In genomic region chr19:31714900-31715299, GRCm38 (mm10) we compare ENCODE assay signal across 20 mouse cellular contexts. TPM values are rescaled to one million over a fixed set of nuclear protein-coding genes. Genes with fewer than 3 reads are reported as not detected.
DNase-seq lines count a peak whose midpoint lies in the region; ATAC-seq and TF ChIP-seq lines count a peak whose summit lies in the region.
"Had no signal": no experiment of that assay in that cellular context is flagged by ENCODE, and none has a peak within 500 bp of the region (broad histone marks: within the 10 kb centered on the region; RNA-seq: fewer than 3 reads in every experiment).

No protein-coding gene starts in this region.

- H3K79me2 ChIP-seq in heart, adult 2 months (replicated peaks; ENCODE audit: control insufficient read depth, insufficient read depth, low read length), result no peaks in the 10 kb centered on the region
- H3K79me2 ChIP-seq in liver, adult 2 months (ENCODE audit: control insufficient read depth, insufficient read depth, low read length), result no peaks in the 10 kb centered on the region

- no peaks in the 10 kb centered on the region for H3K9me3 ChIP-seq in kidney, embryonic 16.5 days (ENCODE audit: low read length)
- no peaks in the 10 kb centered on the region for H3K9me3 ChIP-seq in liver, embryonic 12.5 days (replicated peaks)
- H3K9me3 ChIP-seq: embryonic facial prominence, embryonic 15.5 days; hindbrain, embryonic 12.5 days; liver, embryonic 13.5 days; lung, embryonic 15.5 days; megakaryocyte, embryonic 14.5 days; midbrain, embryonic 13.5 days had no signal

- ATAC-seq in kidney, embryonic 16.5 days (ENCODE audit: low FRiP score, low TSS enrichment), result no peak
- no peak for ATAC-seq in liver, embryonic 12.5 days
- ATAC-seq: forebrain, embryonic 14.5 days; inflammation-experienced regulatory T-cells, adult 6 months; midbrain, embryonic 13.5 days had no signal

- H3K27ac ChIP-seq in heart, adult 2 months, result peak overlapping the region; percentile 45
- peak overlapping the region; percentile 26; the same call in 1 of the 2 replicates for H3K27ac ChIP-seq in kidney, adult 2 months (ENCODE audit: insufficient read depth, low read depth, low read length)
- no peak overlapping the region for H3K27ac ChIP-seq in kidney, embryonic 16.5 days (ENCODE audit: low read length)
- peak overlapping the region; percentile 60 for H3K27ac ChIP-seq in liver, adult 2 months (replicated peaks; ENCODE audit: insufficient read depth, low read depth, low read length)
- H3K27ac ChIP-seq in liver, embryonic 12.5 days, result no peak overlapping the region
- H3K27ac ChIP-seq: embryonic facial prominence, embryonic 15.5 days; hindbrain, embryonic 12.5 days; kidney, postnatal 0 days; liver, embryonic 13.5 days; lung, embryonic 15.5 days; midbrain, embryonic 13.5 days had no signal

- TF ChIP-seq EP300 in heart, adult 2 months (IDR thresholded peaks at IDR 0.05; ENCODE audit: insufficient read depth, low read depth, low read length), result no peak

- no peak for DNase-seq in heart, adult 2 months
- DNase-seq in heart, postnatal 14 days, result no peak
- DNase-seq in kidney, adult 2 months, result peak; percentile 17
- peak; percentile 23 for DNase-seq in liver, adult 2 months (ENCODE audit: extremely low read depth, low read depth, low spot score)
- peak; percentile 22 for DNase-seq in lung, postnatal 14 days
- no peak for DNase-seq in left cerebral cortex, postnatal 25 days (ENCODE audit: low spot score in 2 of 2)
- DNase-seq: adrenal gland, postnatal 25 days; cerebellum, adult 8-10 months; liver, embryonic 13.5 days; right cerebral cortex, postnatal 14 days had no signal

- no peak overlapping the region for H3K9ac ChIP-seq in heart, adult 2 months (ENCODE audit: low read depth, low read length)
- no peak overlapping the region for H3K9ac ChIP-seq in kidney, embryonic 16.5 days (replicated peaks; ENCODE audit: low read length)
- no peak overlapping the region for H3K9ac ChIP-seq in liver, adult 2 months (ENCODE audit: low read depth, low read length)
- no peak overlapping the region for H3K9ac ChIP-seq in liver, embryonic 12.5 days
- H3K9ac ChIP-seq: embryonic facial prominence, embryonic 15.5 days; hindbrain, embryonic 12.5 days; liver, embryonic 13.5 days; lung, embryonic 15.5 days; midbrain, embryonic 13.5 days had no signal

- TF ChIP-seq CTCF in heart, adult 2 months (IDR thresholded peaks at IDR 0.05), result peak; percentile 47
- TF ChIP-seq CTCF in kidney, adult 2 months (conservative IDR thresholded peaks at IDR 0.05; ENCODE audit: insufficient read depth, insufficient read length, low read depth, low read length), result no peak
- peak; percentile 19; the same call in 1 of the 2 replicates for TF ChIP-seq CTCF in liver, adult 2 months (IDR thresholded peaks at IDR 0.05; ENCODE audit: low read depth, low read length)

- H3K36me3 ChIP-seq in heart, adult 2 months (ENCODE audit: control insufficient read depth, insufficient read depth, low read length), result no peaks in the 10 kb centered on the region
- no peaks in the 10 kb centered on the region for H3K36me3 ChIP-seq in kidney, adult 2 months (ENCODE audit: control insufficient read depth, insufficient read depth, low read length)
- no peaks in the 10 kb centered on the region for H3K36me3 ChIP-seq in kidney, embryonic 16.5 days (ENCODE audit: insufficient read depth, low read length)
- H3K36me3 ChIP-seq in liver, adult 2 months (ENCODE audit: control insufficient read depth, insufficient read depth, low read length), result no peaks in the 10 kb centered on the region
- no peaks in the 10 kb centered on the region for H3K36me3 ChIP-seq in liver, embryonic 12.5 days
- H3K36me3 ChIP-seq: embryonic facial prominence, embryonic 15.5 days; hindbrain, embryonic 12.5 days; liver, embryonic 13.5 days; lung, embryonic 15.5 days; midbrain, embryonic 13.5 days had no signal

- no peak for TF ChIP-seq POLR2A in heart, adult 2 months (IDR thresholded peaks at IDR 0.05; ENCODE audit: insufficient read depth, low read depth, low read length)
- no peak for TF ChIP-seq POLR2A in kidney, adult 2 months (IDR thresholded peaks at IDR 0.05; ENCODE audit: low read depth, low read length)
- no peak for TF ChIP-seq POLR2A in liver, adult 2 months (IDR thresholded peaks at IDR 0.05; ENCODE audit: extremely low read depth, insufficient read depth, low read length)

- no peak overlapping the region for H3K4me2 ChIP-seq in kidney, embryonic 16.5 days (replicated peaks; ENCODE audit: low read depth, low read length)
- no peak overlapping the region for H3K4me2 ChIP-seq in liver, embryonic 12.5 days
- H3K4me2 ChIP-seq: embryonic facial prominence, embryonic 15.5 days; hindbrain, embryonic 12.5 days; liver, embryonic 13.5 days; lung, embryonic 15.5 days; midbrain, embryonic 13.5 days had no signal

- intact Hi-C loops in heart, adult 2 months (cut with DNase I), result no loop called here
- intact Hi-C loops in heart, postnatal 14 days (cut with DNase I), result no loop called here
- intact Hi-C loops in left cerebral cortex, postnatal 25 days (cut with DNase I), result no loop called here

- 64% methylated on average over 6 of the region's 6 CpGs for whole genome bisulfite sequencing in heart, adult 2 months
- WGBS in kidney, adult 2 months, result 75% methylated on average over 6 of the region's 6 CpGs
- WGBS in kidney, embryonic 16.5 days, result 76% methylated on average over 6 of the region's 6 CpGs
- 74% methylated on average over 6 of the region's 6 CpGs for WGBS in liver, adult 2 months
- 75% methylated on average over 6 of the region's 6 CpGs for WGBS in liver, embryonic 12.5 days (ENCODE audit: insufficient replicate concordance)

- 0 out of 2 replicates have a peak, but pooled peaks cover 2% of the 10 kb centered on the region for H3K4me1 ChIP-seq in heart, adult 2 months (ENCODE audit: control insufficient read depth, insufficient read depth, low read length)
- no peaks in the 10 kb centered on the region for H3K4me1 ChIP-seq in kidney, adult 2 months (ENCODE audit: control insufficient read depth, insufficient read depth, low read length)
- H3K4me1 ChIP-seq in kidney, embryonic 16.5 days (ENCODE audit: insufficient read depth, low read length), result no peaks in the 10 kb centered on the region
- H3K4me1 ChIP-seq in liver, adult 2 months (ENCODE audit: control insufficient read depth, insufficient read depth, low read length), result peaks cover 1% of the 10 kb centered on the region; the same call in 1 of the 2 replicates
- H3K4me1 ChIP-seq in liver, embryonic 12.5 days, result no peaks in the 10 kb centered on the region
- H3K4me1 ChIP-seq: embryonic facial prominence, embryonic 15.5 days; hindbrain, embryonic 12.5 days; liver, embryonic 13.5 days; lung, embryonic 15.5 days; midbrain, embryonic 13.5 days had no signal

- no peaks in the 10 kb centered on the region for H3K27me3 ChIP-seq in heart, adult 2 months (ENCODE audit: control insufficient read depth, insufficient read depth, low read length)
- no peaks in the 10 kb centered on the region for H3K27me3 ChIP-seq in kidney, adult 2 months (replicated peaks; ENCODE audit: control insufficient read depth, insufficient read depth, low read length)
- H3K27me3 ChIP-seq in kidney, embryonic 16.5 days (ENCODE audit: insufficient read depth, low read length), result no peaks in the 10 kb centered on the region
- no peaks in the 10 kb centered on the region for H3K27me3 ChIP-seq in liver, adult 2 months (ENCODE audit: control insufficient read depth, insufficient read depth, low read length)
- no peaks in the 10 kb centered on the region for H3K27me3 ChIP-seq in liver, embryonic 12.5 days (replicated peaks)
- H3K27me3 ChIP-seq: embryonic facial prominence, embryonic 15.5 days; hindbrain, embryonic 12.5 days; liver, embryonic 13.5 days; lung, embryonic 15.5 days; megakaryocyte, embryonic 14.5 days; midbrain, embryonic 13.5 days had no signal

- no peak overlapping the region for H3K4me3 ChIP-seq in heart, adult 2 months
- H3K4me3 ChIP-seq in kidney, adult 2 months (ENCODE audit: insufficient read depth, low read depth, low read length), result no peak overlapping the region
- no peak overlapping the region for H3K4me3 ChIP-seq in kidney, embryonic 16.5 days (ENCODE audit: low read length)
- H3K4me3 ChIP-seq in liver, adult 2 months (ENCODE audit: insufficient read depth, low read depth, low read length), result no peak overlapping the region
- no peak overlapping the region for H3K4me3 ChIP-seq in liver, embryonic 12.5 days
- H3K4me3 ChIP-seq: embryonic facial prominence, embryonic 15.5 days; hindbrain, embryonic 12.5 days; liver, embryonic 13.5 days; lung, embryonic 15.5 days; megakaryocyte, embryonic 14.5 days; midbrain, embryonic 13.5 days had no signal

RNA-seq across cellular contexts. Expression of gene Prkg1, which starts 49.9 kb away (rescaled TPM):
- total RNA-seq in heart, adult 2 months (2021), result 10 to 100 TPM; 11.0 to 13.6 TPM
- 2.2 and 3.4 TPM in 2 replicates for polyA plus RNA-seq in heart, adult 2 months (2012; rRNA removed)
- total RNA-seq in heart, postnatal 14 days (2021), result 10 to 100 TPM; 18.8 to 19.1 TPM
- polyA plus RNA-seq in kidney, adult 2 months (2012; rRNA removed), result 1.6 and 1.7 TPM in 2 replicates
- 2.9 and 3.1 TPM in 2 replicates for polyA plus RNA-seq in kidney, embryonic 16.5 days (2015; fragmentation: Nextera tagmentation; extraction: Ambion mirVana)
- total RNA-seq in liver, adult 2 months (2014; rRNA removed), result 3.4 TPM in 2 replicates
- 0.15 and 0.27 TPM in 2 replicates for polyA plus RNA-seq in liver, adult 2 months (2012; rRNA removed)
- polyA plus RNA-seq in liver, embryonic 12.5 days (2016; fragmentation: Nextera tagmentation; extraction: Ambion mirVana), result 1.4 and 1.6 TPM in 2 replicates
- total RNA-seq in left cerebral cortex, postnatal 25 days (2021), result 10 to 100 TPM; 16.1 to 19.0 TPM

Comparison
In these comparisons a context has a peak if more than half of its experiments do, and no peak if none do; other contexts are left out.
1. H3K27ac ChIP-seq: peak in heart, adult 2 months (single experiment), kidney, adult 2 months (single experiment) and liver, adult 2 months (single experiment); none in kidney, embryonic 16.5 days (single experiment) and liver, embryonic 12.5 days (single experiment).
2. DNase-seq: peak in kidney, adult 2 months (single experiment), liver, adult 2 months (single experiment) and lung, postnatal 14 days (single experiment); none in heart, adult 2 months (0 of 2), heart, postnatal 14 days (0 of 2) and left cerebral cortex, postnatal 25 days (0 of 2).